In genomic region chr7:45437521-45438276, GRCm38 (mm10) we compare ENCODE assay signal across 8 mouse cellular contexts. TPM values are rescaled to one million over a fixed set of nuclear protein-coding genes. Genes with fewer than 3 reads are reported as not detected.
A peak's percentile ranks its signal among the peaks of the same experiment; 100 is the strongest.
DNase-seq lines count a peak whose midpoint lies in the region; ATAC-seq lines count a peak whose summit lies in the region.

Gene Ruvbl2, minus strand, starts transcription at chr7:45438096.

- WGBS in midbrain, embryonic 16.5 days = 26% methylated on average over 19 of the region's 19 CpGs

- no peak within 1 kb of the TSS for H3K9ac ChIP-seq in midbrain, embryonic 16.5 days (ENCODE audit: low read depth, low read length)

- H3K9me3 ChIP-seq in midbrain, embryonic 16.5 days (replicated peaks; ENCODE audit: control insufficient read depth, low read length, poor library complexity, severe bottlenecking) = no peaks in the 10 kb centered on the region

- H3K36me3 ChIP-seq in midbrain, embryonic 16.5 days (ENCODE audit: control insufficient read depth, insufficient read depth, low read length) = peaks cover 2% of the 10 kb centered on the region

- no peaks in the 10 kb centered on the region for H3K27me3 ChIP-seq in midbrain, embryonic 16.5 days (ENCODE audit: control insufficient read depth, insufficient read depth, low read depth, low read length)

- ATAC-seq in granulocyte monocyte progenitor cell, adult 5-6 weeks (replicated peaks; ENCODE audit: poor library complexity, severe bottlenecking) = no peak
- ATAC-seq in midbrain, embryonic 16.5 days = no peak

- H3K4me2 ChIP-seq in midbrain, embryonic 16.5 days (ENCODE audit: low read length) = peak within 1 kb of the TSS; percentile 27; the same call in 1 of the 2 replicates

- peaks cover 28% of the 10 kb centered on the region for H3K4me1 ChIP-seq in midbrain, embryonic 16.5 days (ENCODE audit: control insufficient read depth, insufficient read depth, low read length)

- no peak within 1 kb of the TSS for H3K27ac ChIP-seq in midbrain, embryonic 16.5 days (ENCODE audit: low read length)

- DNase-seq in layer of hippocampus, adult 8-10 months (ENCODE audit: low spot score in 2 of 2) = no peak
- DNase-seq in layer of hippocampus, adult 9-11 months = no peak
- DNase-seq in cerebellum, postnatal 25 days = peak; percentile 43 to 51
- peak; percentile 69 for DNase-seq in kidney, adult 11 months
- DNase-seq in liver = peak; percentile 33
- DNase-seq in spleen, postnatal 4 days (ENCODE audit: low spot score in 2 of 2) = no peak

- no peak within 1 kb of the TSS for H3K4me3 ChIP-seq in midbrain, embryonic 16.5 days (ENCODE audit: low read depth, low read length)

RNA-seq across cellular contexts. Expression of gene Ruvbl2, which starts in this region (rescaled TPM):
- total RNA-seq in layer of hippocampus, adult 8-10 months (2022) = 10 to 100 TPM; 31.7 to 38.7 (median 35.4) TPM
- total RNA-seq in granulocyte monocyte progenitor cell, adult 5-6 weeks (2014; fragmentation: Nextera tagmentation) = 90.0 and 147 TPM in 2 replicates
- 191 and 250 TPM in 2 replicates for total RNA-seq in granulocyte monocyte progenitor cell, adult 5-6 weeks (2017)
- polyA plus RNA-seq in midbrain, embryonic 16.5 days (2015; fragmentation: Nextera tagmentation; extraction: Ambion mirVana) = 103 and 110 TPM in 2 replicates

Comparison
In these comparisons a context has a peak if more than half of its experiments do, and no peak if none do; other contexts are left out.
1. DNase-seq: peak in cerebellum, postnatal 25 days (2 of 2), kidney, adult 11 months (single experiment) and liver (single experiment); none in layer of hippocampus, adult 8-10 months (0 of 2), layer of hippocampus, adult 9-11 months (single experiment) and spleen, postnatal 4 days (0 of 2).